Mouse (Mus musculus): Measurements from ENCODE around the gene Cryab. TPM values are rescaled to one million over a fixed set of nuclear protein-coding genes. Genes with fewer than 3 reads are reported as not detected.

Gene Cryab
- 100 to 1,000 TPM in 1 of 2 experiments, 10 to 100 TPM in 1; 55.3 to 197 TPM for total RNA-seq (2021)
- long read RNA-seq, experiment 1, transcript Cryab-201 (3 exons, 946 nt), result major isoform, 46 of 50 reads
- long read RNA-seq, experiment 1, partial matches to known transcripts, result 0 of 50 reads
- long read RNA-seq, experiment 1, other reads (novel, unspliced or antisense), result 1 of 50 reads
- long read RNA-seq, experiment 2, transcript Cryab-201 (3 exons, 946 nt), result major isoform, 16 of 22 reads
- long read RNA-seq, experiment 2, partial matches to known transcripts, result 0 of 22 reads
- long read RNA-seq, experiment 2, other reads (novel, unspliced or antisense), result 1 of 22 reads

DNA sequence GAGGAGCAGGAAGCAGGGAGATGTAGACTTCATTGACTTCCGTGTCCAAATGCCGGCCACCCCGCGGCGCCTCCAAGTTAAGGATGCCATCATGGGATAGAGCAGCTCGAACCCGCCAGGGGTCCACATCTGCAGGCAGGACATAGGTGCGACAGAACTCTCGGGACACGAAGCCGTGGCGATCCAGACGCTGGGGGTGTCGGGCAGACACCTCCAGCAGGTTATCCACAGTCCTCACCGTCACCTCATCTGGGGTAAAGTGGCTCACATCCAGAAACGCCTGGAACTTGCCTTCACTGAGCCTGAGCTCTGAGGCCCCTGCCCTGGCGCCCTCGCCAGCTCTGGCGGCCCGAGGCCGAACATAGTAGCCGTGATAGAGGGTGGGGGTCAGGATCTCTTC lies at the start of gene Cryab:
Gene Cryab (plus strand): TSS at position 3 of the 400 bp plus-strand sequence.
- DNase-seq, result no peak

DNA sequence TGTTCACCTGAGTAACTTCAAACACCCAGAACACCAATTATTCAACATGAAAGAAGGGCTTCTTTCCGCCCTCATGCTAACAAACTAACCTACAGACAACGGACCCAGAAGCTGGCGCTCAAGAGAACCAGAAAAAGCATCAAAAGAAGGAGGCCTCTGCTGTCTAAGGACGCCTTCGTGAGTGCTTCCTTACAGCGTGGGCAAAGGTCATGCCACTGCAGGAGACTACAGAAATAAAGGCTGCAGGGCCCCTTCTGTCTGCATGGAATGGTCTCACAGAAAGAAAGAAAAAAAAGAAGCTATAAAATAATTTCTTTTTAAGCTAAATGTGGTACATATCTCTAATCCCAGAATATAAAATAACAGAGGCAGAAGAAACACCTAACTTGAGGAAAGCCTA lies 46.2 kb upstream of the Cryab start:
- DNase-seq, result no peak

DNA sequence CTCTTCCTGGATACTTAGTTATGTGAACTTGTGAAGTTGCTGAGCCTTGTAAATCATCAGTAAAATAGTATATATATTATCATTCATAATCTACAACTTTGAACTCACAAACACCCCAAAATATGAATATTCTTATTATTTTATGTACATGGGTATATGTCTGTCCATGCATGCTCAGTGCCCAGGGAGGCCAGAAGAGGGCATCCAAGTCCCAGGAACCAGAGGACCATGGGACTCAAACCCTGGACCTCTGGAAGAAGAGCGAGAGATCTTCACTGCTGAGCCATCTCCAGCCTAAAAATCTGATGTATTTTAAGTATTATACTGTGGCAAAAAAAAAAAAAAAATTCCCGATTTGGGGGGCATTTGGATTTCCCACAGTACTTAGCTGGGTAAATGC lies 42.0 kb upstream of the Cryab start:
- peak; percentile 54 for DNase-seq

DNA sequence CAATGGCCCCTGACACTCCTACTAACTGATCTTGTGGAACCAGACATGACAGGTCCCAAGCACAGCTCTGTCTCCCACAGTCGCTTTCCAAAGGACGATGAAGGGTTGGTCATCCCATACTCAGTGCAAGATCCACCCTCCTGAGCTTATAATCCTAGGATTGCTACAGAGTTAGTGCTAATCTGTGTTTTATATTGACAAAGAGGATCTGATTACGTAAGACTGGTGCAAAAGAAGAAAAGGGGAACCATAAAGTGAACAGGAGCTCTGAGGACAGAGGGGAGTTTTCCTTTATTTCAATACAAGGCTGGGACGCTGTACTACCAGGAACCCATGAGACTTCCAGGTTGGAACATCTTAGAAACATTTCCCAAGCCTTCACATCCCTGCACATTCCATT lies 39.8 kb upstream of the Cryab start:
- no peak for DNase-seq

DNA sequence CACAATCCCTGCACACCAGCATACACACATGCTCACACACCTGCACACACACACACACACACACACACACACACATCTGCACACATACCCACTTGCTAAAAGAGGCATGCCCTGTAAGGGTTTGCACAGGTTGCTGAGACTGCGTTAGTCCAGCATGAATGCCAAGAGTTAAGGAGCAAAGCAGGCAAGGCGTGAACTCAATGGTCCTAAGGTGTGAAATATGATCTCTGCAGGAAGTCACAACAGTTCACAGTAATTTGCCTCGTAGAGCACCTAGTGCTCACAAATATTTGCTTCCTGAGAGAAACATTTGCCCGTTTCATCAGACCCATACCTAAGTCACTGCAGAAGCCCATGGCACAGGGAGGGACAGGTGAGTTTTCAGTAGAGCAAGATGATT lies 36.9 kb upstream of the Cryab start:
- no peak for DNase-seq

DNA sequence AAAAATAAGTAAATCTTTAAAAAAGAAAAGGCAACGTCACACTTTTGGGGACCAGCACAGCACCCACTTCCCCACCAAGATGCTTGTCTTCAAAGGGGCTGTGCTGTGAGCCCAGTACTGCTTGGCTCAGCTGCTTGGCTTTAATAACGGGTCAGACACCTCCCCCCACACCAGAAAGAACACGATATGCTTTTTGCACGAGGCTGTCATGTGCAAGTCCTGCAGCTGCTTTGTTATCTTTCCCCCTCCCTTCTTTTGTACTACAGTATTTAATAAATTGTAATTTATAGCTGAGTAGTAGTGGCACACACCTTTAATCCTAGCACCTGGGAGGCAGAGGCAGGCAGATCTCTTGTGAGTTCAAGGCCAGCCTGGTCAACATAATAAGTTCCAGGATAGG lies 32.2 kb upstream of the Cryab start:
- no peak for DNase-seq

DNA sequence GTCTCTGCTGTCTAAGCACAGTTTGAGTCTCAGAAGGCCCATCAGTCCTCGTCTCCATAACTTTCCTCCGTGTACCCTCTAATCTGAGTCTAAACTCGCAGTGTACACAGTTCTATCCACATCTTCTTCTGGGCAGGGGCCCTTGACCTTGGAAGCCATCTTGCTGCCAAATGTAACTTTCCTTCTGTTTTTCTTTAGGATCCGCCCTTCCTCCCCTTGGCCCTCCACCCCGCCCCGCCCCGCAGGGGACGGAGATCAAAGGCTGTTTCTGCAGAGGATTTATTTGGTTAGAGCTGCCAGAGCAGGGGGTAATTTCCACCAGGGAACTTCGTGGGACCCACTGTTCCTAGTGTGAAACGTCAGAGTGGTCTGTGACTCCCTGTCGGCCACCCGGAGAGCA lies 30.1 kb upstream of the Cryab start:
- DNase-seq, result no peak

DNA sequence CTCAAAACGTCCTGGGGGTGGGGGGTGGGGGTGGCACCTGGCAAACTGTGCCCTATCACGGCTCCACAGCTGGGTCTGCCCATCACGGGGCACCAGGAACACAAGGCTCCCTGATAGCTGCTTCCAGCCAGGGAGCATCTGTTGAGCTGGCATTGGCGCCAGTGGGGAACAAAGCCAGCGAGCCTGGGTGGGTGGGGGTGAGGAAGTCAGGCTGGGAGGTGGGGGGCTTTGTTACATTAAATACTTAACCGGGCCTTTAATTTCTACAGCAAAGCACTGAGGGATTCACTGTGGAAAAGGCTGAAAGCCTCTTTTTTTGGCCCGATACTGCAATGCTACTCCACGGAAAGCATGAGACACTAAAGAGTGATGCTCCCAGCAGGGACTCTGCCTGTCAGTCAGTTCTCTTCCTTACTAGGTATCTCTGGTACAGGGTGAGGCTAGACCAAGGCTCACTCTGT lies 28.6 kb upstream of the Cryab start:
- no peak for DNase-seq

DNA sequence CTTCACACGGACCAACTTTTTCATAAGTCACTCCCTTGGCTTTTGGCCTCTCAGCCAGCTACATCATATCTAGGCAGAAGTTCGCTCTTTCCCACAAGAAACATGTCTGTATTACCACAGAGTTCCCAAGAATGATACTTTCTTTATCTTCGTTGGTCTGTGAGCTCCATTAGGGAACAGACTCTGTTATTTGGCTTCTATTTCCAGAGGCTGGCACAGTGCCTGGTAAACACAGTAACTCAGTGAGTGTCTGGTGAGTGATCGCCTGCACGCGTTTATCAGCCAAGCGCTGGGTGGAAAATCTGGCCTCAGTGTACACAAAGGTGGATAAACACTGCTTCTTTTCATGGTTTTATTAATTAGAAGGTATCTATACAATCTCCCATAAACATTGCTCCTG lies 27.7 kb upstream of the Cryab start:
- DNase-seq, result peak; percentile 88

DNA sequence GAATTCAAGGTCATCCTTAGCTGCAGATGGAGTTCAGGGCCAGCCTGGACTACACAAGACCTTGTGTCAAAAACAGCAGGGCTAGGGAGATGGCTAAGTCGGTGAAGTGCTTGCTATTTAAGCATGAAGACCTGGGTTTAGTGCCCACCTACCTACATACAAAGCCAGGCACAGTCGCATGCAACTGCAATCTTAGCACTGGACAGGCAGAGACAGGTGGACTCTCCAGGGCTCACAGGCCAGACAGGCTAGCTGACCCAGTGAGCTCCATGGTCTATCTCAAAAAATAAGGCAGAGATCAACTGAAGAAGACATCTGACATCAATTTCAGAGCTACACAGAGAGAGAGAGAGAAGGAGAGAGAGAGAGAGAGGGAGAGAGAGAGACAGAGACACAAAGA lies 27.0 kb upstream of the Cryab start:
- no peak for DNase-seq

DNA sequence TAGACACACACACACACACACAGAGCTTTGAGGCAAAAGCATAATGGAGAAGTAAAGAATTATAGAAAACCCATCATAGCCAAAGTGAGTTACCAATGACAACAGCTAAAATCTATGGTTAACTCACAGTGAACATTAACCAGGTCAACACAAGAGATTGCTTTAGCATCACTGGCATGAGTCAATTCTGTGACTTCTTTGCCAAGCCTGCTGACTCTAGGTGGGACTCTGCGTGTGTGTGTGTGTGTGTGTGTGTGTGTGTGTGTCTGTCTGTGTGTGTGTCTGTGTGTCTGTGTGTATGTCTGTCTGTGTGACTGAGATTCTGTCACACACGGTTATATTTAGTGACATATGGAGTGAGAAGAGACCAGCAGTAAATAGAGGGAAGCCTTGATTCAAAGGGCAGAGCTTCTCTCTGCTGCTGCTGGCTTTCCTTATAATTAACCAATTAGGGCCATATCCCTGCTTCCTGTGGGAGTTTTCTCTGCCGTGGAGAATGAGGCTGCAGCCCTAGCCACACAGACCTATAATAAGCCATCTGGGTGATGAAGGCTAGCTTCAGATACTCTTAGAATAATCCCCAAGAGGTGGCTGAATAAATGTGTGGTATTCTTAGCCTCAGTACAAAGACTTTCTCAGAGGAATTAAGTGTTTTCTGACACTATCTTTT lies 26.3 kb upstream of the Cryab start:
- no peak for DNase-seq

DNA sequence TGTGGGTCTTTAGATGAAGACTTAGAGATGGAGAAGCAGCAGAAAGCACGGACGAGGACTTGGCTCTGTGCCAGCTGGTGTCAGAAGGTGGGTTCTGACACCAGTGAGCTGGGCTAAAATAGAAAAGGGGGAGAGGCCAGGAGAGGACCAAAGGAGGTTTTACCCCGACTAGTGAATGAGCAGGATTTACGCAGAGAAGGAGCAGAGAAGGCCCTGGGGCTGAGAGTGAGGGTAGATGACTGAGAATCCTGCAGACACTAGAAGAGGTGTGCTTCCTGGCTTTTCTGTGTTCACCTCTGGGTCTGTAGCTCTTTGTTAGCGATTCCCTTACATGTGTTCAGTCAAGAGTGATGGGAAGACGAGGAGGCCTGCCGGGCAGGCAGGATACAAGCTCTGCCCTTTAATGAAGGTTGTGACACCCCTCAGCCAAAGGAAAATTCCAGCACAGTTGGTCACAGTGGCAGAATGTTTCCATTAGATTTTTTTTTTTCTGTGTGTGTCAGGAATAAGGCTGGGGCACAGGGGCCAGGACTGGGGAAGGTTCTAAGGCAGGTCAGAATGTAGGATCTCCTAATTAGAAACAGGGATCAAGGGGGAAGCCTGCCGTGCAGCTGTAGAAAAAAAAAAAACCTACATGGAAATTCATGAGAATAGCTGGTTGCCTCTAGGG lies 25.1 kb upstream of the Cryab start:
- DNase-seq, result no peak

DNA sequence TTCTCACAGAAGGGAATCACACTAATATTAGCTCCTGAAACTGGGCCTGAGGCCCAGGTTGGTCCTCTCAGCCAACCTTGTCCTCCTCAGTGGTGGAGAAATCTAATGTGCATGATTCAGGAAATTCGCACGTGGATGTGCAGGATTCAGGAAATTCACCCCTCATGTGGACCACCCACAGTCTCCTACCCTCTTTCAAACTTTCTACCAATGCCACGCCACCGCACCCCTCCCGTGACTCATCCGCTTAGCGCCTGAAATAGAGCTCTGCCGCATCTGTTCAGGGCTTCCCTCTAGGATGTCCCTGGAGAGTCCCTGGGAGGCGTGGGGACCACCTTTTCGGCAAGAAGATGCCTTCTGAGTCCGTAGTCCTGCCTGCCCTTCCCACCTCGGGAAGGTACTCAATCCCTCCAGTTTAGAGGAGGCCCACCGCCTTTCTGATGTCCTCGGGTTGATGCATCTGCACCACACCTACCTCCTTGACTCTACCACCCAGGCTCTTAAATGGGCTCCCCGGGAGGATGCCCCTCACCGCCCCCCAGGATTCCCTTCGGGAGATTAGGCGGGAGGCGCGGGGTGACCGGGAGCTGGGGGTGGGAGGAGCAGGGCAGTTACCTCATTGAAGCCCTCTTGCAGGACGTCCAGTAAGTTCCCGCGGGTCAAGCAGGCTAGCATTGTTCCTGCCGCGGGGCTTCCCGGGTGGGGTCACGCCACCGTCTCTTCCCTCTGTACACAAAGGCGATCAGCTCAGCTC lies 23.8 kb upstream of the Cryab start:
- DNase-seq, result peak; percentile 36

DNA sequence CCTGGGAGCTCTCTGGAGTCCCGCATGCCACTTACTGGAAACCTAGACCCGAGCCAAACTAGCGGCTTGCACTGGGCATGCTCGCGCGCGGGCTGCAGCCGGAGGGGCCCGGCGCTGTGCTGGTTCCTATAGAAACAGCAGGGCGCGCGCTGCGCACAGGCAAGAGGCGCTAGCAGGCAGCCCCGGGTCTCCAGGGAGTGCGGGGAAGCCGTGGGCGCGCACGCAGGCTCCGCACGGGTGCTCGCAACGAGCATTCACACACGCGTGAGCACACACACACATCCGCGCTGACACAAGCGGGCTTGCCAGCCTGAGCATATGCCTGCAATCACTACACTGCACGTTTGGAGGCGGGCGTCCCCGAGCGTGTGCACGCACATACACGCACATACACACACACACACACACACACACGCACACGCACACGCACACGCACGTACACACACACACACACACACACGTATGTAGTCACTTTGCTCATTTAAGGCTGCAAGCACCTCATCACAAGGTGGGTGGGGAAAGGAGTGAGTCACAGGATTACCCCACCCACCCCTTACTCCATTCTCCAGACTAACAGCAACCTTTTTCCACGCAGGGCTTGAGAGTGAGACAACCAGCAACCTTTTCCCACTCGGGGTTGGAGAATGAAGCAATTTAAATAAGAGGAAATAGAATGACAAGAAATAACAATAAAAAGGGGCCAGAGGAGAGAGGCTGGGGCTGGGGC lies 23.0 kb upstream of the Cryab start:
- DNase-seq, result peak; percentile 82

DNA sequence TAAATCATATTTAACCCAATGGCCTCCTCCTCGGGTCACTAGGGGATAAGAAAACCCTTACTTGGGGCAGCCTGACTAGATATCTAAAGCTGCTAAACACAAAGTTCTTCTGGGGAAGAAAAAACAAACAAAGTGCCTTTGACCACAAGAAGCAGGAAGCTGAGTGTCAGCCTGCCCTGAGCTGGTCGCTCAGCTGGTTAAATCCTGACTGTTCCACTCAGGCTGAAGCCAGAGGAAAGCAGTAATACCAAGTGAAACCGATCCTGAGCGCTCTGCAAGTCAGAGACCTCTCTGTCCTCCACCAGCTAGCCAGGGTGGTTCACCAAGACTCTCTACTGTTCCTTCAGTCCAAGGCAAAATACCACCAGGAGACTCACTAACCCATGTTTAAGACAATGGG lies 21.5 kb upstream of the Cryab start:
- no peak for DNase-seq

DNA sequence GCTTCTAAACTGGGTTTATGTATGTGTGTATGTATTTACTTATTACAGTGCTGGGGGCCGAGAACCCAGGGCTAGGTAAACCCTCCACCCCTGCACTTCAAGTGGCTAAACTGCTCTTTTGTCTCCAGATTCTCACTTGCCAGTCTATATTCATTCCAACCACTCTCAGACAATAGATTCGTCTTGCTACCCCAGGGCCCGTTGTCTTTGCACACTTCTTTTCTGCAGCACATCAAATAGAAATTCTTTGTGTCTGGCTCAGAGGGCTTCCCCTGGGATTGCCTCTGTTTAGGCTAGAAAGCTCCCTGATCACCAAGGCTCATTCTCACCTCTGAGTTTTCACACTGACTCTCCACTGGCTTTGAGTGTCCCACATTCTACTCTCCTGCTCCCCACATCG lies 18.6 kb upstream of the Cryab start:
- no peak for DNase-seq

DNA sequence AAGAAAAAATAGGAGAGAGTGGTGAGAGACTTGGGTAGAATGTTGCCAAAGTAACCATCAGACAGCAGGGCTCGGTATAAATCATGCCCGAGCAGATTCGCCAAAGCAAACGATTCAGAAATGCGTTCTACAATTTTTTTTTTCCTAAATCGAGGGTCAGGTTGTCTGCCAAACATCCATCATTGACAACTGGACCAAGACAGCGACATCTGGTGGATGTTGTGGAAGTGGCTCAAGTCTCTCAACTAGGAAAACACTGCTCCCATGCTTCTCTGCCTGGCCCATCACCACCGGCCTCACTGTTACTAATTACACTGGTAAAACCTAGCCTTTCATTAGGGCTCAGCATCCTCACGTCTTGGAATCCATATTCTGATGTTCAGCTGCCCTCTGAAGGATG lies 16.1 kb upstream of the Cryab start:
- peak; percentile 67 for DNase-seq

DNA sequence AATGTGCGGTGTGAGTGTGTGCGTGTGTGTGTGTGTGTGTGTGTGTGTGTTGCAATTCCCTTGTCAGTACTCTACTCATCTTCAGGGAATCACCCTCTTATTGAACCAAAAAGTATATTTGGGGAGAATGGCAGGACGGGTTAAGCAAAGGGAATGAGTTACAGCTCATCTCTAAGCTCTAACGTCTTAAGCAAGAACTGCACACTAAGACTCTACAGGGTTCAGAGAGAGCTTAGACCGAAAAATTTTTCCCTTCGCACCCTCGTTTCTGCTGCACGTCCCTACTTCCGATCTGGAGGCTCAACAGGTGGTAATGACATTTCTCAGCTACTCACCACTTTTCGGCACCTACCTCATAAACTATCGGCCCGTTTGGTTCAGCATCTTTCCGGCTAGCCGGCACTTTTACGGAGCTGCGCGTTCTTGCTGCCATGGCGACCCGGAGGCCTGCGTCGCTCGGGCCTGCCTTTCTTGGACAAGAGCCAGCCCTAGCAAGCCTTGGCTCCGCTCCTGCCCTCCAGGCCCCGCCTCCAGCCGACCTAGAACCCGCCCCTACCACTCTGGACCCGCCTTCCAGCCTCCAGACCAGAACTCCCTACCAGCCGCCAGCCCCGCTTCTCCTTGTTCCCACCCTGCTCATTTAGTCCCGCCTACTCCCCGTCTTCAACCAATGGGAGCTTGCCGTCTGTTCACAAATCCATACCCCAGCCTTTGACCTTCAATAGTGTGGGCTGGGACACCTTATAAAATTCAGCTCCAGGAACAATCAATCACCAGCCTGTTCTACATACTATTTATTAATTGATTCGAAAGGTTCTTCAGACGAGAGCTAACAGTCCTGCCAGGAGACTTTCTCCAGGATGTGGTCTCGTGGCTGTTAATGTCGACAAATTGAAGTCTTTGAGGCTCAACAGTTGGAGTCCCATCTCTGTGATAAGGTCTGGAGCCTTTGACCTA lies 11.9 kb upstream of the Cryab start, which contains the start of gene Dixdc1:
Gene Dixdc1 (minus strand): TSS at position 604 of the 957 bp plus-strand sequence.
- DNase-seq, result peak; percentile 97

DNA sequence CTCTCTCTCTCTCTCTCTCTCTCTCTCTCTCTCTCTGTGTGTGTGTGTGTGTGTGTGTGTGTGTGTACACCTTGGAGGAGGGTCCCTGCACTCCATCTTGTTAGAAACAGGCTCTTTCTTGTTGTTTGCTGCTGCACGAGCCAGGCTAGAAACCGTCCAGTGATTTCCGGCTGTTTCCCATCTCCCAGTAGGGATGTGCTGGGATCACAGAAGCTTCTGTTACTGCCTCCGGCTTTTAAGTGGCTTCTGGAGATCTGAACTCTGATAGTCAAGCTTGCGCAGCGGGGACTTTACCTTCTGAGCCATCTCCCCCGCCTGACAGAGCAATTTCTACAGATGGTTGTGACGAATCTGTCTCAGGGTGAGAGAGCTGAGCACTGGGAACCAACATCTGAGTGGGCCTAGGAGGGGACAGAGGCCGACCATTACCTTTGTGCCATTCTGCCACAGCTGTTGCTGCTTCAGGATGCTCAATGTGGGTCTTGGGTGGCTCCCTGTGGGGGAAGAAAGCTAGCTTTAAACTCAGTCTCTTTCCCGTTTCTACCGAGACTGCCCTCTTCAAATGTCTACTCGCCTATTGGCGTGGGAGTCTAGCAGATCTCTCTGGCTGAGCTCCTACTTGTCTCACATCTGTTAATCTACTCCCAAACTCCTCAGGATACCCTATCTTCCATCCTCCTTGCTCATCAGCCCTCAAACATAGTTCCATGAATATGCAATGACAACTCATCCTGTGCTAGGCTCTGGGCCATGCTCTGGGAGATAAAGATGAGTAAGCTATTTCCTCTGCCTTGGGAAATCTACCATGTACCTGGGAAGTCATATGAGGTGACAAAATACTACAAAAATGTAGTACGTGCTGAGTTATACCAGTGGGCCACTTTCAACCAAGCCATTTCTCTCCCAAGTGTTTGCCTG lies 10.0 kb upstream of the Cryab start:
- DNase-seq, result no peak

DNA sequence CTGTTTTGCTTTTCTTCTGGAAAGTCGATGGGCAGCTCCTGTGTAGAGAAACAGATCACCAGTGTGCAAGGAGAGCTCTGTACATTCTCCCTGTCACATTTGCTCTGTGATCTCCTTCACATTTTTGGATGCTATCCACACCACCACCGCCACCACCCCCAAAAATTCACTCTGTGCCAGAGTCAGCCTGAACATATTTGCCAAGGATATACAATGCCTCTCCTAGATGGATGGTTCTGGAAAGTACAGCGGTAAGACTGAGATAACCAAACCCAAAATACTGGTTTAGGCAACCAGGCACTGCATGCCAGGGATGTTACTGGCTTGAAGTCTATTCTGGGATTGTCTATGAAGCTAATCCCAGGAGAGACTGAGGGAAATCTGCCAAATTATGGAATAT lies 8.9 kb upstream of the Cryab start:
- DNase-seq, result no peak
